Mouse (Mus musculus): ENCODE data around the gene Atg4d. TPM values are rescaled to one million over a fixed set of nuclear protein-coding genes. Genes with fewer than 3 reads are reported as not detected.
A peak's percentile ranks its signal among the peaks of the same experiment; 100 is the strongest.

The Atg4d gene
- total RNA-seq (2012; rRNA removed), result 23.8 and 32.7 TPM in 2 replicates

GRCm38 (mm10) chr9:21265000-21265561 lies at the start of gene Atg4d:
Gene Atg4d (plus strand): TSS chr9:21265293.
- peak; percentile 99 for DNase-seq (ENCODE audit: low read depth, low spot score)
- Histone ChIP-seq H3K36me3 (ENCODE audit: control insufficient read depth, insufficient read depth, low read length, poor library complexity, severe bottlenecking) (peaks cover 16% of the 10 kb centered on the region), H3K9ac (ENCODE audit: insufficient read depth, low read depth, low read length, poor library complexity, severe bottlenecking) (peak within 1 kb of the TSS; percentile 88), H3K9me3 (ENCODE audit: control insufficient read depth, insufficient read depth, low read depth, low read length) (no peaks in the 10 kb centered on the region), H3K4me1 (ENCODE audit: control insufficient read depth in 2 of 2, insufficient read depth in 2 of 2, low read length in 2 of 2, poor library complexity in 1 of 2) (peaks cover 6 to 8% of the 10 kb centered on the region in 2 experiments; a peak in 3 of 4 replicates), H3K4me3 (ENCODE audit: insufficient read depth in 1 of 2, low read depth in 1 of 2, low read length in 2 of 2, poor library complexity in 1 of 2, severe bottlenecking in 1 of 2) (peak within 1 kb of the TSS; percentile 86 to 97), H3K27ac (ENCODE audit: insufficient read depth, low read depth, low read length, poor library complexity, severe bottlenecking) (peak within 1 kb of the TSS; percentile 14; the same call in 1 of the 2 replicates)
- no peak for TF ChIP-seq ZC3H11A (IDR thresholded peaks at IDR 0.05; ENCODE audit: borderline replicate concordance, low read depth, low read length)
- no peak for TF ChIP-seq HCFC1 (IDR thresholded peaks at IDR 0.05; ENCODE audit: borderline replicate concordance, insufficient read depth, low read length)
- TF ChIP-seq ZNF384 (IDR thresholded peaks at IDR 0.05; ENCODE audit: low read depth, low read length), result no peak
- TF ChIP-seq MAFK (IDR thresholded peaks at IDR 0.05; ENCODE audit: insufficient read depth, low read depth, low read length), result no peak
- TF ChIP-seq CHD2 (IDR thresholded peaks at IDR 0.05; ENCODE audit: low read depth, low read length), result no peak
- in situ Hi-C loops (cut with MboI; ENCODE audit: low sequenced_read_pairs in 2 of 2, unreplicated experiment in 2 of 2), result no loop called here

- H3K4me3 ChIP-seq (ENCODE audit: insufficient read depth in 1 of 2, low read depth in 1 of 2, low read length in 2 of 2, poor library complexity in 1 of 2, severe bottlenecking in 1 of 2), result no peak overlapping the region
- no peak for DNase-seq (ENCODE audit: low read depth, low spot score)
- in situ Hi-C loops (cut with MboI; ENCODE audit: low sequenced_read_pairs in 2 of 2, unreplicated experiment in 2 of 2), result no loop called here
- no peak overlapping the region for H3K27ac ChIP-seq (ENCODE audit: insufficient read depth, low read depth, low read length, poor library complexity, severe bottlenecking)
- H3K36me3 ChIP-seq (ENCODE audit: control insufficient read depth, insufficient read depth, low read length, poor library complexity, severe bottlenecking), result no peaks in the 10 kb centered on the region; the same call in 1 of the 2 replicates
- no peaks in the 10 kb centered on the region for H3K9me3 ChIP-seq (ENCODE audit: control insufficient read depth, insufficient read depth, low read depth, low read length)
- TF ChIP-seq HCFC1 (IDR thresholded peaks at IDR 0.05; ENCODE audit: borderline replicate concordance, insufficient read depth, low read length), result no peak
- no peak for TF ChIP-seq CHD2 (IDR thresholded peaks at IDR 0.05; ENCODE audit: low read depth, low read length)
- no peak for TF ChIP-seq ZNF384 (IDR thresholded peaks at IDR 0.05; ENCODE audit: low read depth, low read length)
- no peak for TF ChIP-seq MAFK (IDR thresholded peaks at IDR 0.05; ENCODE audit: insufficient read depth, low read depth, low read length)
- TF ChIP-seq ZC3H11A (IDR thresholded peaks at IDR 0.05; ENCODE audit: borderline replicate concordance, low read depth, low read length), result no peak
- no peak overlapping the region for H3K9ac ChIP-seq (ENCODE audit: insufficient read depth, low read depth, low read length, poor library complexity, severe bottlenecking)
- peaks cover under 1 to 8% of the 10 kb centered on the region in 2 experiments; a peak in 2 of 4 replicates for H3K4me1 ChIP-seq (ENCODE audit: control insufficient read depth in 2 of 2, insufficient read depth in 2 of 2, low read length in 2 of 2, poor library complexity in 1 of 2)
Measured at GRCm38 (mm10) chr9:21216050-21216841, 48.8 kb upstream of the Atg4d start.

GRCm38 (mm10) chr9:21219820-21220219 lies 45.3 kb upstream of the Atg4d start:
- no peak overlapping the region for H3K27ac ChIP-seq (ENCODE audit: insufficient read depth, low read depth, low read length, poor library complexity, severe bottlenecking)
- TF ChIP-seq HCFC1 (IDR thresholded peaks at IDR 0.05; ENCODE audit: borderline replicate concordance, insufficient read depth, low read length) (no peak), CHD2 (IDR thresholded peaks at IDR 0.05; ENCODE audit: low read depth, low read length) (no peak), MAFK (IDR thresholded peaks at IDR 0.05; ENCODE audit: insufficient read depth, low read depth, low read length) (no peak), ZNF384 (IDR thresholded peaks at IDR 0.05; ENCODE audit: low read depth, low read length) (no peak), ZC3H11A (IDR thresholded peaks at IDR 0.05; ENCODE audit: borderline replicate concordance, low read depth, low read length) (no peak)
- H3K36me3 ChIP-seq (ENCODE audit: control insufficient read depth, insufficient read depth, low read length, poor library complexity, severe bottlenecking), result no peaks in the 10 kb centered on the region
- H3K4me1 ChIP-seq (ENCODE audit: control insufficient read depth in 2 of 2, insufficient read depth in 2 of 2, low read length in 2 of 2, poor library complexity in 1 of 2), result peaks cover 4 to 8% of the 10 kb centered on the region in 2 experiments; a peak in 2 of 4 replicates
- no peak overlapping the region for H3K4me3 ChIP-seq (ENCODE audit: insufficient read depth in 1 of 2, low read depth in 1 of 2, low read length in 2 of 2, poor library complexity in 1 of 2, severe bottlenecking in 1 of 2)
- DNase-seq (ENCODE audit: low read depth, low spot score), result no peak
- no peaks in the 10 kb centered on the region for H3K9me3 ChIP-seq (ENCODE audit: control insufficient read depth, insufficient read depth, low read depth, low read length)
- no peak overlapping the region for H3K9ac ChIP-seq (ENCODE audit: insufficient read depth, low read depth, low read length, poor library complexity, severe bottlenecking)
- in situ Hi-C loops (cut with MboI; ENCODE audit: low sequenced_read_pairs in 2 of 2, unreplicated experiment in 2 of 2), result no loop called here

- Histone ChIP-seq H3K27ac (ENCODE audit: insufficient read depth, low read depth, low read length, poor library complexity, severe bottlenecking) (no peak overlapping the region), H3K36me3 (ENCODE audit: control insufficient read depth, insufficient read depth, low read length, poor library complexity, severe bottlenecking) (no peaks in the 10 kb centered on the region), H3K9ac (ENCODE audit: insufficient read depth, low read depth, low read length, poor library complexity, severe bottlenecking) (peak overlapping the region; percentile 45; the same call in 1 of the 2 replicates), H3K4me1 (ENCODE audit: control insufficient read depth in 2 of 2, insufficient read depth in 2 of 2, low read length in 2 of 2, poor library complexity in 1 of 2) (peaks cover 4 to 8% of the 10 kb centered on the region in 2 experiments; a peak in 2 of 4 replicates), H3K9me3 (ENCODE audit: control insufficient read depth, insufficient read depth, low read depth, low read length) (no peaks in the 10 kb centered on the region), H3K4me3 (ENCODE audit: insufficient read depth in 1 of 2, low read depth in 1 of 2, low read length in 2 of 2, poor library complexity in 1 of 2, severe bottlenecking in 1 of 2) (peak overlapping the region; percentile 3 to 54; a peak in 3 of 4 replicates)
- TF ChIP-seq ZC3H11A (IDR thresholded peaks at IDR 0.05; ENCODE audit: borderline replicate concordance, low read depth, low read length) (peak; percentile 9; the same call in 1 of the 2 replicates), CHD2 (IDR thresholded peaks at IDR 0.05; ENCODE audit: low read depth, low read length) (peak; percentile 88), MAFK (IDR thresholded peaks at IDR 0.05; ENCODE audit: insufficient read depth, low read depth, low read length) (no peak), HCFC1 (IDR thresholded peaks at IDR 0.05; ENCODE audit: borderline replicate concordance, insufficient read depth, low read length) (no peak), ZNF384 (IDR thresholded peaks at IDR 0.05; ENCODE audit: low read depth, low read length) (no peak)
- in situ Hi-C loops (cut with MboI; ENCODE audit: low sequenced_read_pairs in 2 of 2, unreplicated experiment in 2 of 2), result no loop called here
- DNase-seq (ENCODE audit: low read depth, low spot score), result peak; percentile 98
Measured at GRCm38 (mm10) chr9:21220490-21221382, 44.4 kb upstream of the Atg4d start.

All from ES-E14 (cell line).